Mouse (Mus musculus) ovary, postnatal 36 days (tissue): ENCODE data around the gene Specc1.
A peak's percentile ranks its signal among the peaks of the same experiment; 100 is the strongest.
"Not testable (repeated sequence)": the region's sequence is repeated elsewhere in the genome, so short reads cannot be mapped to it uniquely, and the experiment has no call there.

Experiments
- DNase-seq: peaks from one replicate; pipeline ENCODE4 v3.0.0; 2022; ENCODE audit warnings: low spot score, mixed read lengths

Gene Specc1

GRCm38 (mm10) chr11:61956572-61957295 is at the start of gene Specc1:
Specc1 (plus strand) TSS chr11:61956763.
- peak; percentile 90 for DNase-seq

GRCm38 (mm10) chr11:61908315-61908714 is 48.2 kb upstream of the Specc1 start:
- DNase-seq, result no peak

- DNase-seq, result no peak
These were observed 36.9 kb upstream of the Specc1 start for GRCm38 (mm10) chr11:61919702-61920101.

GRCm38 (mm10) chr11:61923309-61923708 is 33.3 kb upstream of the Specc1 start:
- DNase-seq, result no peak

- DNase-seq, result no peak
These were observed 27.1 kb upstream of the Specc1 start for GRCm38 (mm10) chr11:61929323-61930097.

- peak; percentile 94 for DNase-seq
These were observed 26.5 kb upstream of the Specc1 start, which contains the start of gene Akap10 for GRCm38 (mm10) chr11:61930098-61930517. Akap10 (minus strand) TSS chr11:61930252.

- DNase-seq, result no peak
These were observed 25.6 kb upstream of the Specc1 start for GRCm38 (mm10) chr11:61930640-61931586.

- no peak for DNase-seq
These were observed 18.8 kb upstream of the Specc1 start for GRCm38 (mm10) chr11:61937761-61938160.

GRCm38 (mm10) chr11:61942903-61943302 is 13.7 kb upstream of the Specc1 start:
- no peak for DNase-seq

GRCm38 (mm10) chr11:61944417-61944816 is 12.1 kb upstream of the Specc1 start:
- DNase-seq, result no peak

GRCm38 (mm10) chr11:61946608-61947007 is 10.0 kb upstream of the Specc1 start:
- DNase-seq, result no peak

GRCm38 (mm10) chr11:61949315-61949714 is 7.2 kb upstream of the Specc1 start:
- DNase-seq, result peak; percentile 21

- DNase-seq, result peak; percentile 67
These were observed 5.9 kb upstream of the Specc1 start for GRCm38 (mm10) chr11:61950632-61951031.

- no peak for DNase-seq
These were observed 1.4 kb upstream of the Specc1 start for GRCm38 (mm10) chr11:61955136-61955535.

GRCm38 (mm10) chr11:61955951-61956350 is 612 bp upstream of the Specc1 start:
- DNase-seq, result no peak

GRCm38 (mm10) chr11:61957296-61957813 is 792 bp downstream of the Specc1 start:
- no peak for DNase-seq

- DNase-seq, result not testable (repeated sequence)
These were observed 2.1 kb downstream of the Specc1 start for GRCm38 (mm10) chr11:61958706-61959105.

GRCm38 (mm10) chr11:61960096-61960495 is 3.5 kb downstream of the Specc1 start:
- no peak for DNase-seq

- DNase-seq, result no peak
These were observed 6.1 kb downstream of the Specc1 start for GRCm38 (mm10) chr11:61962684-61963083.

GRCm38 (mm10) chr11:61963193-61963592 is 6.6 kb downstream of the Specc1 start:
- DNase-seq, result no peak

- DNase-seq, result no peak
These were observed 8.0 kb downstream of the Specc1 start for GRCm38 (mm10) chr11:61964611-61965010.

GRCm38 (mm10) chr11:61967034-61967433 is 10.5 kb downstream of the Specc1 start:
- DNase-seq, result no peak
